Mouse (Mus musculus) left cerebral cortex, postnatal 25 days (tissue): Measurements from ENCODE around the gene Ccdc88a. TPM values are rescaled to one million over a fixed set of nuclear protein-coding genes. Genes with fewer than 3 reads are reported as not detected.
A peak's percentile ranks its signal among the peaks of the same experiment; 100 is the strongest.
"Not testable (repeated sequence)": the region's sequence is repeated elsewhere in the genome, so short reads cannot be mapped to it uniquely, and the experiment has no call there.

Source experiments
- DNase-seq, 2 experiments: peaks; one replicate each; pipeline ENCODE4 v3.0.0; 2022; ENCODE audit warnings: low spot score in 2 of 2, mixed read lengths in 1 of 2
- intact Hi-C: fragments of 180-260 bp; cut with DNase I; formaldehyde crosslinking; loops from one replicate; pipeline ENCODE4 v1.15.1; 2025
- total RNA-seq, 2 experiments: library from RNA; stranded (reverse); gene quantifications; 2 replicates each; pipeline ENCODE4 v1.2.3; 2021

Ccdc88a gene
- total RNA-seq, 2 experiments from 2014 or later, result 64.5 to 67.8 TPM

DNA sequence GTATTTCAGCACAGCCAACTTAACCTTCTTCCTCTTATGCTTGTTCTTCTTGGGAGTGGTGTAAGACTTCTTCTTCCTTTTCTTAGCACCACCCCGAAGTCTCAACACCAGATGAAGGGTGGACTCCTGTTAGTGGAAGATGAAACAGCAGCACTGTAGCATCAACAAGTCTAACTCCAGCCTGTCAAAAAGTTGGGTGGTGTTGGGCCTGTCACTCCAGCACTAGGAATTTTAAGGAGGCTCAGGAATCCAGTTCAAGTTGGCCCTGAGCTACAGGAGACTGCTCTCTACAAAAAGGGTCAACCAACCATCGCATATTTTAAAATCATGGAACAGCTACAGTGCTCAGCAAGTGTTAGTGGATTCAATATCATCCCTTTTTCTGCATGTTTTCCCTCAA lies 172.8 kb downstream of the Ccdc88a start:
- intact Hi-C loops, result loop anchor here (5.0 kb wide), 1 partner anchor 481 kb away; the partner anchor contains the start of gene Eml6

DNA sequence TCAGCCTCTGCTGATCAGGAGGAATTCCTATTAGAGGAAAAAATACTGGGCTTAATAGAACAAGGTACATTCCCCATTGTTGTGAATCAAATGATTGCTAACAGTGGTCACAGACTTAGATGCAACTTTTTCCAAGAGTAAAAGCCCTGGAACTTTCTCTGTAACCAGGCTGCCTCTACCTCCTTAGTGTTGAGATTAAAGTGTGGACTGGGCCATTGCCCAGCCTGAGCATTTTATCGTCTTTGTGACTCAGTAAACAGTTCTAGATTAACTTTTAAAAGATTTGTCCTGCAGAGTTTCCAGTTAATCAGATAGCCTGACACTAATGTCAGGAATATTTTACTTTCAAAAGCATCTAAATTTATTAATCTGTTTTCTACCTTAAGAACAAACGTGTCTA lies 173.3 kb downstream of the Ccdc88a start:
- no peak for DNase-seq
- intact Hi-C loops, result loop anchor here (1.0 to 5.0 kb wide), 2 partner anchors 147 to 481 kb away; partner anchors contain the start of gene Eml6

More for the DNA sequence above, 172.8 kb downstream of the Ccdc88a start:
- DNase-seq, result not testable (repeated sequence)

DNA sequence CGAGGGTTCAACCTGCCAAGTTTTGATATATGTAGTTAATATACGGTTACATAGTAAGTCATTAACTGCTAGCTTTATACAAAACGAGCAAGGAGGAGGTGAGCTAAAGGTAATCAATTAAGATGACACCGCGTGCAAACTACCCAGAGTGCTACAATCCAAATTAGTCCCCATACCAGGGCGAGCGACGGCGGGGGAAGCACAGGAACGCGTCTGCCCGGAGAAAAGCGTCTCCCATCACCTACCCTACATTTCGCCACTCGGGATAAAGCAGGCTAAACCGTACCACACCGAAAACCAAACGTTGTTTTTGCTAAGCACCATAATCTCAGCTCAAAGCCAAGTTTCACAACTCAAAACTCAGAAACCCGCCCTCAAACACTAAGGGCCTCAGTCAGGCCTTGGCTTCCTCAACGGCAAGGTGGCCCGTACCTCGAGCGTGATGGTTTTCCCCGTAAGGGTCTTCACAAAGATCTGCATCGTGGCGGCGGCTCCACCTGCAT lies 173.8 kb downstream of the Ccdc88a start:
- DNase-seq, result no peak

DNA sequence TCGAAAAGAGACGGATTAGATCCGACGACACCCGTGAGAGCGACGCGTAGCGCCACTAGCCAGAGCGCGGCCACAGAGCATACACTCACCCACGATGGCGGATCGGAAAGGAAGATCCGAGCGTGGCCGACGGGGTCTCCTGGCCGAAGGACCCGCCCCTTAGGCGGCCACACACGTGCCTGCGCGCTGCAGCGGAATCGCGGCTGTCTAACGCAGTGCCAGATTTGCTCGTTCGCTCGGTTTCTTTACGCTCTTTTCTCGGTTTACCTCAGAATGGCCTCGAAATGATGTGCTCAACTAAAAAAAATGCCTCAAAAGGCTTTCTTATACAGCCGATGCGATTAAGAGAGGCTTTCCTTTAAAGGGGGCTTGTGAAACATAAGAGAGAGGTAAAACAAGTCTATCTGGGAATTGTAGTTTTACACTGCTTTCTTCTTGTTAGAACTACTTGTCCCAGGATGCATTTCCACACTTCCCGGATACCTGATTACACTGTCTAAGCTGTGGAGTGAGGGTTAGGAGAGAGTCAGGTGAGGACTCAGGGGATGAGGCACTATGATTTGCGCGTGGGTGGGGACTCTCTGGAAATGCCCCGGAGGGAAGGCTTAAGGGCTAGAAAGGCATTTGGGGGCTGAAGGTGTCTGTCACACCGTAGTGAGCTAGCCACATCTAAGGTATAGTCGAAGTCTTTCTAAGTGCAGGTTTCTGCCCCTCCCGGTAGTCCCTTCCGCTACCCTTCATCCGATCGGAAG lies 174.5 kb downstream of the Ccdc88a start, which contains the start of the genes Clhc1 and Rps27a:
Clhc1 (plus strand) TSS at position 199 of the 752 bp plus-strand sequence.
Rps27a (minus strand) TSS at position 358 of the 752 bp plus-strand sequence.
- intact Hi-C loops, result loop anchor here (1.0 to 5.0 kb wide), 2 partner anchors 145 to 479 kb away; partner anchors contain the start of gene Eml6
- peak; percentile 93 to 96 for DNase-seq

More for the DNA sequence above, 173.8 kb downstream of the Ccdc88a start:
- intact Hi-C loops, result loop anchor here (1.0 to 5.0 kb wide), 2 partner anchors 146 to 480 kb away; partner anchors contain the start of gene Eml6

DNA sequence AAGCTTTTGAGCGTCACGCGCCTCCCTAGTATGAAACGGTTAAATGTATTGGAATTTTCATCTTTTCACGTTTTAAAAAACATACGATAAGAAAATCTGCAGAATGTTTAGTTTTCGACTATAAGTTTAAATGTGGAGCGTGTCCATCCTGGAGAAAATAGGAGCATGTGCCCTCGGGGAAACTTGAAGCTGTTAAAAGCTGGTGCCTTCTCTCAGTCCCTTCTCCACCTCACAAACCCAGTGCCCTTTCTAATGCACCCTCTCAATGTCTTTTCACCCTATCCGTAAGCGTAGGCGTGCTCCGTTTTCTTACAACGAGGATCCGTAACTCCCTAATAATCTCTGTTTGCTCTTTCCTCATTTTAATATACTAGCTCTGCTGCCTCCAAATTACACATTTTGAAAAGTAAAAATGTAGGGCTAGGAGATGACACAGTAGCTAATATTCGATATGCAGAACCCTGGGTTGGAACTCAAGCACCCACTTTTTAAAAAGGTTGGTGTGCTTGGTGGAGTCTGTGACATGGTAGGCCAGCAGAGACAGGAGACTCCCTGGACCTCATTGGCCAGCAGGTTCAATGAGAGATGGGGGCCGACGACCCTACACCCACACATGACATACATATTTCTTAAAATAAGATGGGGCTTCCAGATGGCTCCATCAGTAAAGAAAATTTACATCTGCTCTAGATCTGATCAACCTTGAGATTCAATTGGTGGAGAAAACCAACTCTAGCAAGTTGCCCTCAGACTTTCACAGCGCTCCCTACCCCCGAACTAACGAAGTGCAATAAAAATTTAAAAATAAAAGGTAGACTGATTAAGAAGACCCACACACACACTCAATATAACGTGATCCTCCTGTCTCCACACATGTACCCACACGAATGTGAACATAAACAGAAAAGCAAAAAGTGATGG lies 175.3 kb downstream of the Ccdc88a start:
- intact Hi-C loops, result loop anchor here (5.0 kb wide), 1 partner anchor 479 kb away; the partner anchor contains the start of gene Eml6

GRCm38 (mm10) chr11:29549425-29549778 lies 175.9 kb downstream of the Ccdc88a start:
- no peak for DNase-seq
- intact Hi-C loops, result loop anchor here (5.0 kb wide), 1 partner anchor 478 kb away; the partner anchor contains the start of gene Eml6

More for the DNA sequence above, 175.3 kb downstream of the Ccdc88a start:
- peak in 1 of 2 experiments; percentile 7 for DNase-seq

Other genes with a start within 250 kb of the Ccdc88a start
- gene Pnpt1, start 242.9 kb upstream of the Ccdc88a start, total RNA-seq, result 10 to 100 TPM; 19.5 to 21.4 TPM
- 10 to 100 TPM; 57.7 to 60.1 TPM for gene Ppp4r3b, start 200.8 kb upstream of the Ccdc88a start, total RNA-seq
- gene Cfap36, start 126.2 kb upstream of the Ccdc88a start, total RNA-seq, result 100 to 1,000 TPM; 124 to 128 TPM
- gene Prorsd1, start 141.4 kb downstream of the Ccdc88a start, total RNA-seq, result 1 to 10 TPM; 1.5 to 3.9 TPM
- 10 to 100 TPM; 28.7 to 34.3 TPM for gene Mtif2, start 152.8 kb downstream of the Ccdc88a start, total RNA-seq
- under 1 TPM in 1 of 2 experiments, not detected in 1; 0.21 TPM for gene Clhc1, start 174.3 kb downstream of the Ccdc88a start, total RNA-seq
- gene Rps27a, start 174.5 kb downstream of the Ccdc88a start, total RNA-seq, result 100 to 1,000 TPM; 433 to 461 TPM